Mouse (Mus musculus): ENCODE measurements around the gene Plgrkt. TPM values are rescaled to one million over a fixed set of nuclear protein-coding genes. Genes with fewer than 3 reads are reported as not detected.

Gene Plgrkt
- polyA plus RNA-seq, 1 experiment from 2014 or later, result 97.1 TPM

DNA sequence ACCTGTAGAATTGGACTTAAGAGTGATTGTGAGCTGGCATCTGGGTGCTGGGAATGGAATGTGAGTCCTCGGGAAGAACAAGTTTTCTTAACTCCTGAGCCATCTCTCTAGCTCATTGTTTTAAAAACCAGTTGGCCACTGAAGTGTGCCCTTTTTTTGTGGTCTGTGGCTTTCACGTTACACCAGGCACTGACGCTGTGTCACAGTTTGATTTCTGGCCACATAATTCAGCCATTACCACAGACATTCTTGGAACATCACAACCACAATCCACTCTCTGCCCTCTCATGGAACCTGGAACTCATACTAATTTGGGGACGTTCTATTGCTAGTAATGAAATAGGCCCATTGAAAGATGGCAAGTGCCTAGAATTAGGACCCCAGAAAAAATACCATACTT is 26.2 kb downstream of the Plgrkt start:
- WGBS, result 79% methylated on average over 4 of the region's 4 CpGs

DNA sequence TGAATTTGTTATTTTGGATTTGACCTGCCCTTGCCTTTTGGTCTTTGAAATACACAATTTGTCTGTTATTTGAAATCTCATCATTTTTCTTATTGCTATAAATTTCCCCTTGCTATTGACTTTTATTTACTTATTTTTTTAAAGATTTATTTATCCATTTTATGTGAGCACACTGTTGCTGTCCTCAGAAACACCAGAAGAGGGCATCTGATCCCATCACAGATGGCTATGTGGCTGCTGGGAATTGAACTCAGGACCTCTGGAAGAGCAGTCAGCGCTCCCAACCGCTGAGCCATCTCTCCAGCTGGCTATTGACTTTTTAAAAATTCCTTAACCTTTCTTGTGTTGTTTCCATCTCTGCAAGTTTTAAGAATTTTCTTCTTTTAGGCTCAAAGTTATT is 30.6 kb downstream of the Plgrkt start:
- Histone ChIP-seq H3K4me1 (replicated peaks) (peaks cover 10% of the 10 kb centered on the region), H3K4me3 (replicated peaks) (no peak overlapping the region), H3K27ac (no peak overlapping the region), H3K36me3 (no peaks in the 10 kb centered on the region), H3K4me2 (replicated peaks) (no peak overlapping the region), H3K27me3 (peaks cover 7% of the 10 kb centered on the region; the same call in 1 of the 2 replicates), H3K9me3 (no peaks in the 10 kb centered on the region), H3K9ac (replicated peaks) (no peak overlapping the region)
- ATAC-seq, result no peak
- 82% methylated on average over 2 of the region's 2 CpGs for WGBS

More for the DNA sequence above, 26.2 kb downstream of the Plgrkt start:
- Histone ChIP-seq H3K4me1 (replicated peaks) (no peaks in the 10 kb centered on the region), H3K27me3 (no peaks in the 10 kb centered on the region), H3K27ac (no peak overlapping the region), H3K9me3 (no peaks in the 10 kb centered on the region), H3K9ac (replicated peaks) (no peak overlapping the region), H3K36me3 (no peaks in the 10 kb centered on the region), H3K4me3 (replicated peaks) (no peak overlapping the region), H3K4me2 (replicated peaks) (no peak overlapping the region)
- no peak for ATAC-seq

DNA sequence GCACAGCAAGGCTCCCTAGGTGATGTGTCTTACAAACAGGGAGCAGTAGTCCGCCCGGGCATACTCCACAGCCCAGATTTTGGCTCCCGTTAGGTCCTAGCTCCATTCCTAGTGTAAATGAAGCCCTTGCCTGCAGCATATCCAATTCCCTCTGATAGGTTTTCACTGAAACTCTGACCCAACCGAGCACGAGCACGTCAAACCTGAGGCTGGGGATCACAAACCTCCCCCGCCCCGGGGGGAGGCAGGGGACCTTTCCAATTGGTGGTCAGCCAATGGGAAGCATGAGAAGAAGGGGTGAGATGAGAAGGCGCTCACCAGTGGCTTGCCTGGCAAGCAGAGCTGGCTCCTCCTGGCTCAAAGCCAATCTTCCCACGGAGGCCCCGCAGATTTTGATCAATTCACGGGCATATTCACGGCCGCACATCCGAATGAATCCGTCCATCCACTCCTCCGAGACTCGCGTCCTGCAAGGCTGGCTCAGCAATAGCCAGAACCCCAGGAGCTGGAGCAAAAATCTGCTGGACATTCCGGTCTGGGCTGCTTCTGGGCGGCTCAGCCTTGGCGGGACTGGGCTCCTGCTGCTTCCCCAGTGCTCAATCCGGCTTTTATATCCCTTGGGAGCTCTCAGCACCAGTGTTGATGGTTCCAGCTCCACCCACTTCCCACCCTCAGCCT is 33.0 kb downstream of the Plgrkt start, which contains the start of gene Rln1:
Gene Rln1 (minus strand): TSS at position 603 of the 678 bp plus-strand sequence.
- no peaks in the 10 kb centered on the region for H3K9me3 ChIP-seq
- peaks cover 10% of the 10 kb centered on the region for H3K4me1 ChIP-seq (replicated peaks)
- H3K9ac ChIP-seq (replicated peaks), result peak within 1 kb of the TSS; percentile 71
- H3K36me3 ChIP-seq, result no peaks in the 10 kb centered on the region
- H3K4me2 ChIP-seq (replicated peaks), result peak within 1 kb of the TSS; percentile 67
- peak within 1 kb of the TSS; percentile 43 for H3K4me3 ChIP-seq (replicated peaks)
- peak; percentile 86 for ATAC-seq
- no peak within 1 kb of the TSS for H3K27ac ChIP-seq
- H3K27me3 ChIP-seq, result peaks cover 7% of the 10 kb centered on the region; the same call in 1 of the 2 replicates
- WGBS, result 2% methylated on average over 23 of the region's 23 CpGs

DNA sequence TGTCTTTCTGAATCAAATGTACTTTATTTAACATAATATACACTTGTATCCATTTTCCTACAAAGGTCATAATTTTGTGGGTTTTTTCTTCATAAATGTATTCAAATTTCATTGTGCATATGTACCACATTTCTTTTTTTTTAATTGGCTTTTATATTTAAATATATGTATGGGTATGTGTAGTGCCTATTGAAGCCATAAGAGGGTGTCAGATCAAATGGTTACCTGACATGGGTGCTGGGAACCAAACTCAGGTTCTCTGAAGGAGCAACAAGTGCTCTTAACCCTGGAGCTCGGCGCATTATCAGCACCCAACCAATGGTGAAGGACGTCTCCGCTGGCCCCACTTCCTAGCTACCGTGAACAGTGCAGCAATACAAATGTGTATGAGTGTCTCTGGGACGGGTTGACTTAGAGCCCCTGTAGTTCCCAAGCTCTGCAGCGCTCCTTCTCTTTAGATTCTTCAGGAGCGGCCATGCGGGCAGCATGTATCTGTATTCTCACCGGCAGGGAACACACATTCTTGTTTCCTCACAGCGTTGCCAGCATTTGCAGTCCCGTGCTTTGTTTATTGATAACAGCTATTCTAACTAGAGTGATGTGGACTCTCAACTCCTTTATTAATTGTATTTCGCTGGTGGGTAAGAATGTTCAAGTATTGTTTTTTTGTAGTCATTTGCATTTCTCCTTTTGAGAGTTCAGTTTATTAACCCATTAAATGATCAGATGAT is 40.2 kb downstream of the Plgrkt start:
- WGBS, result 73% methylated on average over 13 of the region's 13 CpGs
- no peak overlapping the region for H3K27ac ChIP-seq
- H3K4me3 ChIP-seq (replicated peaks), result no peak overlapping the region

DNA sequence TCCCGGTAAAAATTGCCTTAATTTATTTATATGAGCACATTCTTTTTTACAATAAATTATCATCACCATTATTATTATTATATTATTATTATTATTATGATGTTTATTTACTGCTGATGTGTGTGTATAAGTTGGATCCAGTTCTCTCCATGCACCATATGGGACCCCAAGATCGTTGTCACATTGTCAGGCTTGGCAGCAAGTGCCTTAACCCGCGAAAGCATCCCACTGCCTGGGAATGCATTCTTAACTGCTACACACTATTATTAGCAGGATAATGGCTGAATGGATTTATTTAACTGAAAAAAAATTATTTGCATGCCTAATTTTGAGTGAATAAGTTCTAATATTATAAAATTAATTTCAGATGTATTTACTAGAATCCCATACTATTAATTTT is 40.8 kb downstream of the Plgrkt start:
- ATAC-seq, result no peak
- Histone ChIP-seq H3K4me1 (replicated peaks) (peaks cover 5% of the 10 kb centered on the region; the same call in 1 of the 2 replicates), H3K4me3 (replicated peaks) (no peak overlapping the region), H3K9ac (replicated peaks) (no peak overlapping the region), H3K27me3 (peaks cover 7% of the 10 kb centered on the region), H3K27ac (no peak overlapping the region), H3K4me2 (replicated peaks) (no peak overlapping the region), H3K9me3 (no peaks in the 10 kb centered on the region), H3K36me3 (no peaks in the 10 kb centered on the region)
- WGBS, result 85% methylated on average over 4 of the region's 4 CpGs

More for the DNA sequence above, 40.2 kb downstream of the Plgrkt start:
- peaks cover 5% of the 10 kb centered on the region; the same call in 1 of the 2 replicates for H3K4me1 ChIP-seq (replicated peaks)
- no peak overlapping the region for H3K9ac ChIP-seq (replicated peaks)
- ATAC-seq, result no peak
- no peak overlapping the region for H3K4me2 ChIP-seq (replicated peaks)
- H3K27me3 ChIP-seq, result peaks cover 7% of the 10 kb centered on the region
- H3K36me3 ChIP-seq, result no peaks in the 10 kb centered on the region
- H3K9me3 ChIP-seq, result no peaks in the 10 kb centered on the region

DNA sequence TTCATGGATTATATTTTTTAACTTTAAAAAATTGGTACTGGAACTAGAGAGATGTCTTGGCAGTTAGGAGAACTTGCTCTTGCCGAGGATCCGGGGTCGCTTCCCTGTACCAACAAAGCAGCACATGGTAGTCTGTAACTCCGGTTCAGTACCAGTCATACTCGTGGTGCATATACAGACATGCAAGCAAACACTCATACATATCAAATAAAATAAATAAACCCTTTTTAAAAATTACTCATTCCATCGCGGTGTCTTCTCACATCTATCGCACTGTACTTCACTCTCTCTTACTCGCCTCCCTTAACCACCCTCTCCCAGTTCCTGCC is 41.4 kb downstream of the Plgrkt start:
- Histone ChIP-seq H3K9me3 (no peaks in the 10 kb centered on the region), H3K36me3 (no peaks in the 10 kb centered on the region), H3K9ac (replicated peaks) (no peak overlapping the region), H3K4me2 (replicated peaks) (peak overlapping the region; percentile 58; the same call in 1 of the 2 replicates), H3K4me1 (replicated peaks) (peaks cover 5% of the 10 kb centered on the region; the same call in 1 of the 2 replicates), H3K4me3 (replicated peaks) (no peak overlapping the region), H3K27me3 (peaks cover 7% of the 10 kb centered on the region), H3K27ac (no peak overlapping the region)
- WGBS, result 78% methylated on average over 9 of the region's 9 CpGs
- ATAC-seq, result no peak

DNA sequence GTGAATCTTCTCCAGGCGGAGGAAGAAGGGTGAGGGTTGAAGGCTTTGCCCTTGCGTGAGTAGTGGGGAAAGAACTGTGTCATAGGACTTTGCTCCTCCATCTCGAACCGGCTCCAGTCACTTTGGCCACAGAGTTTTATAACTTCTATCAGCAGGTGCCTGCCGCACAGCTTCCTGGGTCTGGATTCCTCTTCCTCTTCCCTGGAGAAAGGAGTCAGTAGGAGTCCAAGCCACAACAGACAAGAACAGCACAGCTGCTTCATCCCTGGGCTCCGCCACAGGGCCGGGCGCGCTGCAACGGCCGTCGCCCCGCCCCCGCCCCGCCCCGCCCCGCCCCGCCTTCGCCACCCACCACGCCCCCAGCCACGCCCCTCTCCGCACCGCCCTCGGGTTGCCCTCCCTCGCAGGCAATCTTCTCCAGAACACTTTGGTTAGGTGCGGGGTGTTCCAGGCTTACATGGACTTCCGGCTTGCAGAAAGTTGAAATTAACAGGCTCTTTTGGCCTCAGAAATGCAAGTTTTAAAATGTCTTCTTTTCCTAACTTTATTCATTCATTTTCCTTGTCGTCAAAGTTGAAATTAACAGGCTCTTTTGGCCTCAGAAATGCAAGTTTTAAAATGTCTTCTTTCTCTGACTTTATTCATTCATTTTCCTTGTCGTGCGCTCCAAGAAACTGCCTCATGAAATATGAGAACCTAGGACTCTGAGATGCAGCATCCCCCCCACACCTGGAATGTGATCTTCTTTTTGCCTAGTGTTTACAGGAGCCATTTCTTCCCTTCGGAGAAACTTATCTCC is 41.9 kb downstream of the Plgrkt start, which contains the start of gene Insl6:
Gene Insl6 (minus strand): TSS at position 304 of the 799 bp plus-strand sequence.
- Histone ChIP-seq H3K4me1 (replicated peaks) (peaks cover 5% of the 10 kb centered on the region; the same call in 1 of the 2 replicates), H3K4me3 (replicated peaks) (peak within 1 kb of the TSS; percentile 34), H3K36me3 (no peaks in the 10 kb centered on the region), H3K27ac (no peak within 1 kb of the TSS), H3K4me2 (replicated peaks) (peak within 1 kb of the TSS; percentile 58), H3K27me3 (peaks cover 7% of the 10 kb centered on the region), H3K9ac (replicated peaks) (peak within 1 kb of the TSS; percentile 46), H3K9me3 (no peaks in the 10 kb centered on the region)
- ATAC-seq, result peak; percentile 92
- WGBS, result 8% methylated on average over 18 of the region's 31 CpGs

DNA sequence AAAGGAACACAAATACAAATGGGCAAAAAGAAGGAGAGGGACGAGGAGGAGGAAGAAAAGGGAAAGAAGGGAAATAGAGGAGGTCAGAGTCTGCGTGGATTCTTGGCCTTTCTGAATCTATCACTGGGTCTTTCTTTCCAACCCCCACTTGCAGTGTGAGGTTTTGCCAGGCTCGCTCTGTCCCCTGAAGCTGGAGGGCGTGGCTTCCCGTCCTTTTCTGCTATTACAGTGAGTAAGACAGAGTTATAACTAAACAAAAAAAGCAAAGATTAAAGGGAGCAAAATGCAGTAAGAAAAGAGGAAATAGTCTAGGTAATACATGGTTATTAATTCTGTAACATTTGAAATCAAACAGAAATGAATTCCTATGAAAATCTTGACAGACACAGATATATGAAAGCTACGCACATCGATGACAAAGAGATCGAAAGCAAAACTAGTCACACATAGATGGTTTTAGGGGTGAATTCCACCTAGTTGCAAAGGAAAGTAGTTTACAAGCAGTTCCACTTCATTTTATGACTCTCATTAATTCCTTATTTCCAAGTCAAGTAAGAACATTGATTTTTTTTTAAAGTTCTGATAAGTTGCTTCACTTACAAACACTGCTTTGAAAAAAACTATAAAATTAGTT is 43.7 kb downstream of the Plgrkt start:
- Histone ChIP-seq H3K4me3 (replicated peaks) (no peak overlapping the region), H3K4me1 (replicated peaks) (peaks cover 5% of the 10 kb centered on the region; the same call in 1 of the 2 replicates), H3K9ac (replicated peaks) (no peak overlapping the region), H3K27ac (no peak overlapping the region), H3K27me3 (peaks cover 7% of the 10 kb centered on the region), H3K9me3 (no peaks in the 10 kb centered on the region), H3K36me3 (no peaks in the 10 kb centered on the region), H3K4me2 (replicated peaks) (no peak overlapping the region)
- no peak for ATAC-seq
- 79% methylated on average over 8 of the region's 8 CpGs for WGBS

DNA sequence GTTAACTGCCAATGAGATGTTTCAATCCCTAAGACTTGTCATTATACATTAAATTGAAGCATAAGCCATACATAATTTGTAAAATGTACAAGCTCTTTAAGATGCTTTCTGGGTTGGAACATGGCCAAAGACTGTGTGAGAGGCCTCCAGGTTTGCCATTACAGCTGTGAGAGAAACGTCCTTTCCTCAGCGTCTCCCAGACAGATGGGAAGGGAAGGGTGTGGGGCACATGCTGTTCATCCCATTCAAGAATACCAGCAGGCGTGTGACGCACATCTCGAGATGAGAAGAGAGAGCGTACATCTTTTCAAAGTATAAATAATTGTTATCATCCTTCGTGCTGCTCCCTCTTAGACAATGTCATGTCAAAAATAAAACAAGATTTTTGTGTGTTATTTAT is 54.5 kb downstream of the Plgrkt start:
- Histone ChIP-seq H3K4me1 (replicated peaks) (no peaks in the 10 kb centered on the region), H3K27me3 (no peaks in the 10 kb centered on the region), H3K27ac (no peak overlapping the region), H3K9ac (replicated peaks) (no peak overlapping the region), H3K4me2 (replicated peaks) (no peak overlapping the region), H3K9me3 (peaks cover 17% of the 10 kb centered on the region), H3K36me3 (peaks cover 36% of the 10 kb centered on the region), H3K4me3 (replicated peaks) (no peak overlapping the region)
- no peak for ATAC-seq
- 62% methylated on average over 7 of the region's 7 CpGs for whole genome bisulfite sequencing

DNA sequence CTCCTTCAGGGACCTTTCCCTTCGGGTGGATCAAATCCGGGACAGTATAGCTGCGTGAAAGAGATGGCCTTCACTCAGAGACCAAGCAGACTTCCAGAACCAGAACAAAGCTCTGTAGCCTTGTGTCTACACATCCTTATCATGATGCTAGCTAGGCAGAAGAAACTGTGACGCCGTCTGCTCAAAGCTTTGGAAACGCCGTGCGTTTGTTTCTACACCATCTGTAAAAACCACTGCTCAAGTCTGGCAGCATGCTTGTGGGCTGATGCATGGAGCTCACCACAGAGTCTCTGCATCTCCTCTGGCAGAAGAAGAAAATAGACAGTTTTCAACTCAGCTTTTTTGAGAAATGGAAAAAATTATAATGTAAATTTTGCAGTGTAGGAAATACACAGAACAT is 55.4 kb downstream of the Plgrkt start:
- no peaks in the 10 kb centered on the region; the same call in 1 of the 2 replicates for H3K4me1 ChIP-seq (replicated peaks)
- no peak overlapping the region for H3K9ac ChIP-seq (replicated peaks)
- WGBS, result 95% methylated on average over 8 of the region's 8 CpGs
- ATAC-seq, result no peak
- no peak overlapping the region for H3K4me2 ChIP-seq (replicated peaks)
- no peaks in the 10 kb centered on the region for H3K27me3 ChIP-seq
- no peak overlapping the region for H3K27ac ChIP-seq
- H3K4me3 ChIP-seq (replicated peaks), result no peak overlapping the region
- H3K36me3 ChIP-seq, result peaks cover 36% of the 10 kb centered on the region
- H3K9me3 ChIP-seq, result peaks cover 12% of the 10 kb centered on the region

DNA sequence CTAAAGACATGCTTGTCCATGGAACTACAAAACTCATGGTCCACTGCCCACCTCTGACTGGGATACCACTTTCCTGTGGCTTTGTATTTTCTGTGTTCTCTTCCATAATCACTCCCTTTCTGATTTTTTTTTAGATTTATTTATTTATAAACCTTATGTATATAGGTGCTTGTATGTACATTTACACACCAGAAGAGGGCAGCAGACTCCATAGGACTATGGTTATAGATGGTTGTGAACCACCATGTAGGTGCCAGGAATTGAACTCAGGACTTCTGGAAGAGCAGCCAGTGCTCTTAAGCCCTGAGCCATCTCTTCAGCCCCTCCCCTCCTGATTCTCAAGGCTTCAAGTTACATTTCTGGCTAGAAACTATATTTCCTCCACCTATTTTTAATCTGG is 58.4 kb downstream of the Plgrkt start:
- no peak overlapping the region for H3K9ac ChIP-seq (replicated peaks)
- no peaks in the 10 kb centered on the region; the same call in 1 of the 2 replicates for H3K4me1 ChIP-seq (replicated peaks)
- H3K4me3 ChIP-seq (replicated peaks), result no peak overlapping the region
- H3K9me3 ChIP-seq, result no peaks in the 10 kb centered on the region
- H3K36me3 ChIP-seq, result peaks cover 37% of the 10 kb centered on the region
- ATAC-seq, result no peak
- H3K27ac ChIP-seq, result no peak overlapping the region
- no peak overlapping the region for H3K4me2 ChIP-seq (replicated peaks)
- no peaks in the 10 kb centered on the region for H3K27me3 ChIP-seq
